Mouse (Mus musculus): Measurements from ENCODE around the gene Kifc5b.
A peak's percentile ranks its signal among the peaks of the same experiment; 100 is the strongest.

Gene Kifc5b

DNA sequence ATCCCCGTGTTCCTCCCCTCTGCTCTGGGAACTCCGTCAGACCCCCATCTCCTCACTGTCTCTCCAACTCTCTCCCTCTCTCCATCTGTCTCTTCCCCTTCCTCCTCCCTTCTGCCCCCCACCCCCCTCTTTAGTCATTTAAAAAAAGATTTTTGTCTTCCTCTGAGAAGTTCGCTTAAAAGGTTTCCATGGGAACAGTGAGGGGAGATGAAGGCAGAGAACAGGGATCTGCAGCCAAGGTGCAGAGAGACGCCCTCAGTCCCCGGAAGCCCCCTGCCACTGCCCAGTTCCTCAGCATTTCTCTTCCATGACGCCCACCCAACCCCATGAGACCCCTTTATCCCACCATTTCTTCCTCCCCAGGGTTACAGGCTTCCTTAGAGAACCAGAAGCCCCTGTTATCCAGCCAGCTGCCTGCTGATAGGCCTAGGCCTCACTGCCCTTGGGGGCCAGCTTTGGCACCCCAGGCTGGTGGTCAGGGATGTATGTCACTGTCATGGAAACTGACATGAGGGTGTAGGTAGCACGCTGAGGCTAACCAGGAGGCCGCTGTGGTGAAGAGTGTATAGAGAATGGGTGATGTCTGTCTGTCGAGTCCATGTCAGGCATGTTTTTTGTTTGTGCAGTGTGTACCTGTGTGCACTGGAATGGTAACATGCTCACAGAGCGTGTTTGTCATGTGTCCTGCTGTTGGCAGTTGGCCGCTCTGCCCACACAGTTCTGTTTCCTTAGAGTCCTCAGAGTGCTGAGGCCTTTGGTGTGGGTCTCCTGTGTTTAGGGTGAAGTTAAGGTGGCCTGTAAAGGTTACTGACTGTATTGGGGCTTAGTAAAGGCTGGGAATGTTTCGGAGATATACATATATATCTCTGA is 30.6 kb downstream of the Kifc5b start:
- DNase-seq (ENCODE audit: low spot score), result no peak

DNA sequence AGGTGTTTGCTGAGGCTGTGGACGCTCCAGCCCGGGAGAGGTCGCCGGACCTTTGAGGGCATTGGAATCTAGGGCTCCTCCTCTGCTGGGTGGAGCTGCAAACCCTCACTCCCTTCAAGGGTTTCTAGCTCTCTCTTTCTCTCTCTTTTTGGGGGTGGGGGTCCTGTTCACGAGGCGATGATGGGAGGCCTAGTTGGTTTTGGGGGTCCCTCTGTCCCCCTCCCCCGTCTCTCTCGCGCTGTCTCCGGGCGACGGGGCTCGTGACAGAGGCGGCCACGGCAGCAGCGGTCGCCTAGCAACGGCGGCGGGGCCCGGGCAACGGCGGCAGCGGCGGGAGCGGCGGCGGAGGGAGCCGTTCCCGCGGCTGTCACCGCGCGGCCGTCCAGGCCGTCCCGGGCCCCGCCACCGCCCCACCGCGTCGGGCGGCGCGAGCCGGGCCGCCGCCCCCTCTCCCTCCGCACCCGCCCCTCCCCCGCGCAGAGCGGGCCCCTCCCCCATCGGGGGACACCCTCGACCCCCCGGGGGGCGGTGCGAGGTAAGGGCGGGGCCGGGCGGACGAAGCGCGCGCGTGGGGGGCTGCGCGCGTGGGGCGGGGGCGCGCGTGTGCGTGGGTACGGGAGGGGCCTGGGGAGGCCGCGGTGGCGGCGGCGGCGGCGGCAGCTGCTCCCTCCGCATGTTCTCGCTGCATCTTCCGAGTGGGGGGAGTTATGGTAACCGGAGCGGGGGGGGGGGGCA is 31.6 kb downstream of the Kifc5b start:
- peak; percentile 65 for DNase-seq (ENCODE audit: low spot score)

DNA sequence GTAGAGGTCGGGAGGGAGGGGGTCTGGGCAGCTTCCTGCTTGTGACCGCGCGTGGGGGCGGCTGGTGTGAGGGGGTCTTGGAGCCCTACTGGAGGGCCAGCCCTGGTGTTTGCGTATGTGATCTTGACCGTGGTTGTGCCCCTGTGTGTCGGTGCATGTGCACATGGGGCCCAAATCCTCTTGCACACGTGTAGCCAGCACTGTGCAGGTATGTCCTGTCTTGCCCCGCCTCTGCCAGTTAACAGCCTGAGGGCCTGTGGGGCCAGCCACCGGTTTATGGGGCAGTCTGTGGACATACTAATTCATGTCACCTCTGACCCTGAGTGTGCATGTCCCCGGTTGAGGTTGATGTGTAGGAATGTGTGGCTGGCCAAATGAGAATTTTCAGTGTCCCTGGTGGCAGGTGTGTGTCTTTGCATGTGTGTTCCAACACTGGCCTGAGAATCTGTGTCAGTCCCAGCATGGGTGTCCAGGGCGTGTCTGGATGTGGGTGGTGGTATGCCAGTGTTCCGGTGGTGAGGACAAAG is 32.2 kb downstream of the Kifc5b start:
- peak; percentile 70 for DNase-seq (ENCODE audit: low spot score)

DNA sequence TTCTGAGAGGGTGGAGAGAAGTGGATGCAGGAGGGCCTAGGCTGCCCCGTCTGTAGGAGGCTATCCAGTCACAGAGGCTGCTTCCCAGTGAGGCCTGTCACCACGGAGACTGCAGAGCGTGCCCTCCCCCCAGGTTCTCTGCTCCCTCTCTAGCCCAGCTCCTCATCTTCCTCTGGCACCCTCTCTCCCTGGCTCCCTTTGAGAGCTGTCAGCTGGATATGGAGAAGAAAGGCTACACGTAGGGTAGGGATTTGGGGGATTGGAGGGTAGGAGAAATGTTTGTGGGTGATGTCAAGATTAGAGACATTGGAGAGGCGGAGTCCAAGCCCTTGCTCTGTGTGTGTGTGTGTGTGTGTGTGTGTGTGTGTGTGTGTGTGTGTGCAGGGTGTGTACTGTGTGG is 33.0 kb downstream of the Kifc5b start:
- DNase-seq (ENCODE audit: low spot score), result no peak

DNA sequence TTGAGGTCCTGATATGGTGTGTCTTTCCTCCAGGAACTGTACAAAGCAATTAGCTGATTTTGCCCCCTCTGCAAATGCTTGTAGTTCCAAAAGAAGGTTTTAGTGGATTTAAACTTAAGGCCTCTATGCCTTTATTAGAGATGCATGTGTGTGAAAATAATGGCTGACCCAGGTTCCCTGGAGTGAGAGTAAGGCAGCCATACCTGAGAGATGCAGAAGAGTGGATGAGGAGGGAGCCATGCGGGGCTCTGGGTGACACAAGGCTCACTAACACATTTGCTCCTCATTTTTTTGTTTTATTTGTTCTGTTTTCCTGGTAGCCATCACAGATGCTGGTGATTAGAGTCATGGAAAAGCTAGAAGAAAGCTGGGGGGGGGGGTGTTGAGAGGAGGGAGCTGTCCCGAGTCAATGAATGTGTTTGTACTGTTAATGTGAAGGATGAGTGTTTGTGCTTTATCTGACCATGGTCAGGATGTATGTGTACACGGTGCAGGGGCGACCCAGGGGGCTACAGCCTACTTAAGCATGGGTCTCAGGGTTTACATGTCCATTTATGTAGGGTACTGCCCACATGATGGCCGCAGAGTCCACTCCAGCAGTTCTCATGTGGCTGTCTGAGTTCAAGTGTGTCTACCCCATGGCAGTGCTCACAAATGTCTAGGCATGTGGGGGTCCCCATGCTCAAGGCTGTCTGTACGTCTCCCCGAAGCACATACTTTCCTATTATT is 33.8 kb downstream of the Kifc5b start:
- DNase-seq (ENCODE audit: low spot score), result no peak

DNA sequence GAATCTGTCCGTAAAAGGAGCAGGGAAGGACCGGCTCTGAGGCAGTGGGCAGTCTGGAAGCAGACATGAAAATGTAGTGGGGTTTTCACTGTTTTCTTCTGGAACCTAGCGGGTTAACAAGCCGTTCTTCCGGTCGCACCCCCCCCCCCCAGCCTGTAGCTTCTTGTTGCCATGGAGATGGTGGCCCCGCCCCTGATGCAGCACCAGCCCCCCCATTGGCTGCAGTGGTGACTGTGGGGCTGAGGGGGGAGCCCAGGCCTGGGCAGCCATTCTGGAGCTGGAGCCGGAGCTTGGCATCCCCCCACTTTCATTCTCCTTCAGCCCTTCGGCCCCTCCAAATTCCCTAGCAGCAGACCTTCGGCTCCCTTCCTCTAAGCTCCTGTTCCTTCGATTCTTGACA is 34.5 kb downstream of the Kifc5b start:
- no peak for DNase-seq (ENCODE audit: low spot score)

DNA sequence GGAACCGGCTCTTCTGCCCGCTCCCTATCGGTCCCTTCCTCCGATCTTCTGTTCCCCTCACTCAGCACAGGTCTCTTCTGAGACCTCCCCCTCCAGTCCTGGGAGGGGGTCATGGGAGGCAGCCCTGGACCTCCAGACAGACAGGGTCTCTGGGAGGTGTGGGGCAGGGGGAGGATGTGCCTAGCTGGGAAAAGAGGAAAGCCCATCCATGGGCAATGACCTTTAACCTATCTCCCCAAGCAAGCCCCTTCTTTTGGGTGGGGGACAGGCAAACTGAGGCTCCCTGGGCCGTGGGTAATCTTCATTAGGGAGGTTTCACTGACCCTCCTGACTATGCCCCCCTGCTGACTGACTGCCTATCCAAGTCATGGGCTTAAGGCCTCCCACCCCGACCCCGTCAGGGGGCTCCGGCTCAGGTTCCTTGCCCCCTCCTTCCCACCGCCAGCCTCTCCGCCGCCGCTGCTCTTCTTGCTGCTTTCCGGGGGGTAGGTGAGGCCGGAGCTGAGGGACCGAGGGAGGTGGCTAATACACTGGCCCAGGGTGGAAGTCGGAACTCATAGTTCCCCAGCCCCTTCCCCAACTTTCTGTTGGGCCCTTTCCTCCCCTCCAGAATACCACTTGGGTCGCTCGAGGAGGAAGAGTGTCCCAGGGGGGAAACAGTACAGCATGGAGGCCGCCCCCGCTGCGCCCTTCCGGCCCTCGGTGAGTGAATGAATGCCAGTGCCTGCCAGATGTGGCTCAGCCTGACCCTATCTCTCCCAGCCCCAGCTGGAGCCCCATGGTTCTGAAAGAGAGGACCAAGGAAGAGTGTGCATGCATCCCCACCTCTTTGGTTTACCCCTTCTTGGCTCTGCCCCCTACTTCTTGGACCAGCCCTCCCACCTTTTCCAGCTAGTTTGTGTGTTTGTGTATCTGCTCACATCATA is 35.3 kb downstream of the Kifc5b start:
- no peak for DNase-seq (ENCODE audit: low spot score)

DNA sequence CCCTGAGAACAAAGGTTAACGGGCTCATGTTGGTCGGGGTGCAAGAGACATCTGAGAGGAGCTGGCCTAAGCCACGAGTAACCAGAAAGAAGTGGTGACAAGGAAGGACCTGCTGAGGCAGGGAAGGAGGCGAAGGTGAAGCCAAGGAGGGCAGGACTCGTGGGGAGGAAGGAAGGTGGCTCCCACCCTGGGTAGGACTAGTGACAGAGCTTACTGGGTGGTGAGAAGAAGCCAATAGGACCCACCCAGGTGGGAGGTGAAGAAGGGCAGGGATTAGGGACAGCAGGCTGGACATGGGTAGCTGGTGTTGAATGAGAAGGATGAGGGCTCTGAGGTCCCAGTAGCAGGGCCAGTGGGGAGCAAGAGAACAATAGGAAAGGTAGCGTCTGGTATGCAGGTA is 36.3 kb downstream of the Kifc5b start:
- DNase-seq (ENCODE audit: low spot score), result no peak

DNA sequence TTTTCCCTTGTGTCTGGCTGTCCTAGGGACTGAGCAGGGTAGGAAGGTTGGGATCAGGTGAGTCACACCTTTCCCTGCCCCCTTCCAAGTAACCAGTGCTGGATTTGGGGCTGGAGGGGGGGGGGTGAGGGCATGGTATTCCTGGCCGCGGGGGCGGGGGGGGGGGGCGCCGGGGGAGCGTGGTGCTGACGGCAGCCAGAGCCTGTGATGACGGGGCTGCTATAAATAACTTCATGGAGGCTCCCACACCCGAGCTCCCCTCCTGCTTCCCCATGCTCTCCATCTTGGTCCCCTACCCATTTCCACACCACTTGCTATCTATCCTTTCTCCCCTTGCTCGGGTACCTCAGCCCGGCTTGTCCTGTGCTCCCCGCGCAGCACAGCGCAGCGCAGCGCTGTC is 36.8 kb downstream of the Kifc5b start:
- DNase-seq (ENCODE audit: low spot score), result no peak

DNA sequence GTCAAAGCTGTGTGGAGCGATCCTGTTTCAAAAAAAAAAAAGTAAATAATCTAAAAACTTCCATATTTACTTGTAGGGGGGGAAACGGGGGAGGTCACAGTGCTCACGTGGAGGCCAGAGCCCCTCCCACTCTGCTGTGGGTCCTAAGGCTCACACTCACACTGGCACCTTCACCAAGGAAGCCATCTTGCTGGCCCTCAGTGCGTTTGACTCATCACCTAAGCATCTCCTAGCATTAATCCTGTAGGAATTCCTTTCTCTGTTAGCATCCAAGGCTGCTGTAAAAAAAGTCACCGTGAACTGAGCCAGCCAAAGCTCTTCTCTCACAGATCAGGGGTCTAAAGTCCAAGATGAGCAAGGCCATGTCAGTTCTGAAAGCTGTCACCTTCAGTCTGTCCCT is 39.4 kb downstream of the Kifc5b start:
- no peak for DNase-seq (ENCODE audit: low spot score)

DNA sequence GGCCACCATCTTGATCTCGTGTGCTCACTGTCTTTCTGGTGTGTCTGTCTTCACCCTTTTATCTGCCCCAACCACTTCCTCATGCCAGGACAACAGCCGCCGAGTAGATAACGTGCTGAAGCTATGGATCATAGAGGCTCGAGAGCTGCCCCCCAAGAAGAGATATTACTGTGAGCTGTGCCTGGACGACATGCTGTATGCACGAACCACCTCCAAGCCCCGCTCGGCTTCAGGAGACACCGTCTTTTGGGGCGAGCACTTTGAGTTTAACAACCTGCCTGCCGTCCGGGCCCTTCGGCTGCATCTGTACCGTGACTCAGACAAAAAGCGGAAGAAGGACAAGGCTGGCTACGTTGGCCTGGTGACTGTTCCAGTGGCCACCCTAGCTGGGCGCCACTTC is 40.0 kb downstream of the Kifc5b start:
- no peak for DNase-seq (ENCODE audit: low spot score)

DNA sequence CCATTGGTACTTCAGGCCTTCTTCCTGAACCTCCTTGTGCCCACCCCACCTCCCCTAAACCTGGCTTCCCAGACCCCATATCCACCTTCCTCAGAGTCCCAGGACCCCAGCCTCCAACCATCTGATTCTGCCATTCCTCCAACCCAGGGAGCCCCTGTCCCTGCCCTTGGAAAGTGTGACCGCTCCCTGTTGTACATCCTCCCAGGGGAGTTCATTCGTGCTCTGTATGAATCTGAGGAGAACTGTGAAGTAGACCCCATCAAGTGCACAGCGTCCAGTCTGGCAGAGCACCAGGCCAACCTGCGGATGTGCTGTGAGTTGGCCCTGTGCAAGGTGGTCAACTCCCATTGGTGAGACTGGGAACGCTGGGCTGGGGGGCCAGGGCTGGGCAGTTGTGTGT is 41.0 kb downstream of the Kifc5b start:
- no peak for DNase-seq (ENCODE audit: low spot score)

DNA sequence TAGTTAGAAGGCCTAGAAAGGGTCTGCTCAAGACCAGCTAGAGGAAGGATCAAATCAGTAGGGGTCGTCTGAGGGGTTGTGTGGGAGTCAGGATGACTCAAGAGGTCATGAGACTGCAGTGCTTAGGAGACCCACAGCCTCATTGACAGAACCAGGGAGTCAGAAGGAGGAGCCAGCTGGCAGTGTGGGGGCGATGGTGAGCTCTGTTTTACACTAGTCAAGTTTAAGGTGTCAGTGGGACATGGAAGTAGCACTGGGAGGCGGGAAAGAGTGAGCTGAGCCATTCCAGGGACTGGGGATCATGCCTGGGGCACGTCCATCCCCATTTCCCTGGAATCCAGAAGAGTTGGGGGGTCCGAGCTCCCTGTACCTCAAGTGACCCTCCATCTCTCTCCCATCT is 42.0 kb downstream of the Kifc5b start:
- no peak for DNase-seq (ENCODE audit: low spot score)

DNA sequence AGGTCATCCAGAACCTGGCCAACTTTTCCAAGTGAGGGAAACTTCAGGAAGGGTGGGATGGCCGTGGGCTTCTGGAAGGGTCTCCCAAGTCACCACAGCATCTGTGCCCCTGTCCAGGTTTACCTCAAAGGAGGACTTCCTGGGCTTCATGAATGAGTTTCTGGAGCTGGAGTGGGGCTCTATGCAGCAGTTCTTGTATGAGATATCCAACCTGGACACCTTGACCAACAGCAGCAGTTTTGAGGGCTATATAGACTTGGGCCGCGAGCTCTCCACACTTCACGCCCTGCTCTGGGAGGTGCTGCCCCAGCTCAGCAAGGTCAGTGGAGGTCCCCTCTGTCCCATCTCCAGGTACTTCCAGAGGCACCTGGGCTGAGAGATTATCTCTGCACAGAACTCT is 42.9 kb downstream of the Kifc5b start:
- no peak for DNase-seq (ENCODE audit: low spot score)

DNA sequence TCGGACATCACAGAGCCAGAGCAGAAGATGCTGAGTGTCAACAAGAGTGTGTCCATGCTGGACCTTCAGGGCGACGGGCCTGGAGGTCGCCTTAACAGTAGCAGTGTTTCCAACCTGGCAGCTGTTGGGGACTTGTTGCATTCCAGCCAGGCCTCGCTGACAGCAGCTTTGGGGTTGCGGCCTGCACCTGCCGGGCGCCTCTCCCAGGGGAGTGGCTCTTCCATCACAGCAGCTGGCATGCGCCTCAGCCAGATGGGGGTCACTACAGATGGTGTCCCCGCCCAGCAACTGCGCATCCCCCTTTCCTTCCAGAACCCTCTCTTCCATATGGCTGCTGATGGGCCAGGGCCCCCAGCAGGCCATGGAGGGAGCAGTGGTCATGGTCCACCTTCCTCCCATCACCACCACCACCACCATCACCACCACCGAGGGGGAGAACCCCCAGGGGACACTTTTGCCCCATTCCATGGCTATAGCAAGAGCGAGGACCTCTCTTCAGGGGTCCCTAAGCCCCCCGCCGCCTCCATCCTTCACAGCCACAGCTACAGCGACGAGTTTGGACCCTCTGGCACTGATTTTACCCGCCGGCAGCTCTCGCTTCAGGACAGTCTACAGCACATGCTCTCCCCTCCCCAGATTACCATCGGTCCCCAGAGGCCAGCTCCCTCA is 44.8 kb downstream of the Kifc5b start:
- DNase-seq (ENCODE audit: low spot score), result no peak

DNA sequence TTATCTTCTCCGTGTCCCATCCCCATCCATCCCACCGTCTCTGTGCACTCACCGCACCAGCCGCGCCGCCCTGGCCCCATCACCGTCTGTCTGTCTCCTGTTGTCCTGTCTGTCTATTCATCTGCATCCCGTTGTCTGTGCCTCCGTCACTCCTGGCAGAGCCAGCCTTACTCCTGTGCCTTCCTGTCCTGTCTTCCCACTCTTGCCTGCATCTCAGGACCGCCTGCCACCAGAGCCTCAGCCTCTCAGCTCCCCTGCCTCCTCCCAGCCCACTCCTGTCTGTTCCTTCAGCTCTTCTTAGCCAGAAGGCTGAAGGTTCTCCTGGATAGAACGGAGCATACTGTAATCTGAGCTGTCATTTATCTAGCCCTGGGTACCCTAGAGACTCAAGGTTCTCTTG is 50.1 kb downstream of the Kifc5b start:
- no peak for DNase-seq (ENCODE audit: low spot score)

DNA sequence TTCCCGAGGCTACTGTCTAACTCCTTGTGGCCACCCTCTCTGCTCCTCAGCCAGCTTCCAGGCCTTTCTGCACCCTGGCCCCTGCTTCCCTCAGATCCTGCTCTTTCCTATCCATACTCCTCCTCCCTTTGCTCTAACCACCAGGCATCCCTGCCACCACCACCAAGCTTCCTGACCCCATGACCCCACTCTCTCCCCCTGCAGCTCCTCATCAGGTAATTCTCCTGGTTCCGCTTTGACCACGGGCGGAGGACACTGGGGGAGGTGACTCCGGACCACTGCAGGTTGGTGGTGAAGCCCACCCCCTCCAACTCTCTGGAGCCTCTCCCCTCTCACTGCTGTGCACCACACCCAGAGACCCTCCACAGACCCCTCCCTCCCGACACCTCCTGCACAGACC is 50.6 kb downstream of the Kifc5b start:
- DNase-seq (ENCODE audit: low spot score), result no peak

DNA sequence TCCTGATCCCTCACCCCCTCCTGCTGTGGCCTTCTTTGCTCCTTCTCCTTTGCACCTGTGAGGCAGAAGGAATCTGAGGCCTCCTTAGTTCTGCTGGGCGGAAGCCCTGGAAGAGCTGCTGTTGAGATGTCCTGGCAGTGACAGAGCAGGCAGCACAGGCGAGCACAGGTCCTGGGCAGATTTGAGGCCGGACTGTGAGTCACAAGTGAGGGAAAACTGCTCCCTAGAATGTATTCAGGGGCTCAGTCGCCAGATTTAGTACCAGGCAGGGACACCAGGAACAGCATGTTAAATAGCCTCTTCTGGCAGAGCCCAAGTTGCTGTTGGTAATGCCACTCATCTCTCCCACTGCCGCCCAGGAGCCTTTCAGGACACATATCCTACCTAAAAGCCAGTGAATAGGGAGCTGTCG is 51.3 kb downstream of the Kifc5b start:
- no peak for DNase-seq (ENCODE audit: low spot score)

DNA sequence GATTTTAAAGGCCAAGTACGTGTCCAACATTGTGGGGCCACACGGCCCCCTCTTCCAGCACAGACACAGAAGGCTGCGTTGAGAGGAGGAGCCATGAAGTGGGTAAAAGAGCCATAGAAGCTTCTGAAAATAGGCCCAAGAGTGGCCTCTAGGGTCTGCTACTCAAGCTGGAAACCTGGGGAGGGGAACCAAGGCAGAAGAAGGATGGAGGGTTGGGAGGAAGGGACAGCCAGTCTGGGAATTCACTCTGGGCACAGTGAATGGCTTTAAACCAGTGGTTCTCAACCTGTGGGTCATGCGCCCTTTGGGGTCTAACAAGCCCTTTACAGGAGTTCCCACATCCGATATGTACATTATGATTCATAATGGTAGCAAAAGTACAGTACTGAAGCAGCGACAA is 52.4 kb downstream of the Kifc5b start:
- no peak for DNase-seq (ENCODE audit: low spot score)

DNA sequence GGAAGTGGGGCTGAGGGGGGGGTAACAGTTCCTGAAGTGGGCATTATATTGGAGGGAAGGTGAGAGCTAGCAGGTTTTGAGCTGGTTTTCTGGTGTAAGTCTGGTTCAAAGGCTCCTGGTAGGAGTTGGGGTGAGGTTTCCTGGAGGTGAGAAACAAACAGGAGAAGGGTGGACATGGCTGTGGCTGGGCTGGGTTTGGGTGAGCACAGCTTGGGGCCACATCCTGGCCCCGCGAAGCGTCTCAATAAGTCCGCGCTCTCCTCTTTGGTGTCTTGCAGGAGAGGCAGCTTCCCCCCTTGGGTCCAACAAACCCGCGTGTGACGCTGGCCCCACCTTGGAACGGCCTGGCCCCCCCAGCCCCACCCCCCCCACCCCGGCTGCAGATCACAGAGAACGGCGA is 53.3 kb downstream of the Kifc5b start:
- no peak for DNase-seq (ENCODE audit: low spot score)

Measured in MN1 (cell line).